Mouse (Mus musculus): ENCODE data around the gene Gm42688. TPM values are rescaled to one million over a fixed set of nuclear protein-coding genes. Genes with fewer than 3 reads are reported as not detected.

Gene Gm42688
- 2.3 and 2.9 TPM in 2 replicates for polyA plus RNA-seq (2014; fragmentation: Nextera tagmentation; extraction: Ambion mirVana)

DNA sequence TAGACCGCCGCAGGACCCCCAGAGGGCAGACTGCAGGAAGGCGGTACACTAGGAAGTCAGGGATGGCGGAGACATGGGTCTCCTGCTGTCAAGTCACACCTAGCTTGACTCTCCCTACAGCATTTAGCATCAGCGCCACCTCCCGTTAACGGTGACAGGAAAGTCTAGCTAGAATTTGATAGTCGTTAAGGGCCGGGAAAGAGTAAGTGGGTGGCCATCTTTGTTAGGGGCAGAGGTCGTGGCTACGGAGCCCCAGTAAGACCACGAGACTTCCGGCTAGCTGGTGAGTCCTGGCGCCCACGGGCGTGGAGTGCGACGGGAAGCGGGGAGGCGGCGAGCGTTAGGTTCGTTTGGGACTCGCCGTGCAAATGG, at the start of gene Gm42688, which contains the start of gene Ccdc142:
Gm42688 (plus strand) TSS at position 302 of the 372 bp plus-strand sequence.
Ccdc142 (plus strand) TSS at position 286 of the 372 bp plus-strand sequence.
- peak; percentile 65 for TF ChIP-seq CTCF (IDR thresholded peaks at IDR 0.05; ENCODE audit: low read depth)
- Histone ChIP-seq H3K27me3 (ENCODE audit: insufficient read depth, low read length) (no peaks in the 10 kb centered on the region), H3K36me3 (ENCODE audit: insufficient read depth) (0 out of 2 replicates have a peak, but pooled peaks cover 3% of the 10 kb centered on the region), H3K4me2 (peak within 1 kb of the TSS; percentile 100), H3K4me3 (ENCODE audit: low read depth, low read length) (peak within 1 kb of the TSS; percentile 80), H3K9ac (peak within 1 kb of the TSS; percentile 76), H3K4me1 (ENCODE audit: insufficient read depth) (peaks cover 7% of the 10 kb centered on the region; the same call in 1 of the 2 replicates), H3K9me3 (ENCODE audit: low read depth, low read length) (no peaks in the 10 kb centered on the region), H3K27ac (ENCODE audit: low read depth) (peak within 1 kb of the TSS; percentile 80)
- WGBS, result 2% methylated on average over 25 of the region's 25 CpGs
- peak; percentile 91 for DNase-seq
- peak; percentile 88 for ATAC-seq (ENCODE audit: insufficient read depth)

DNA sequence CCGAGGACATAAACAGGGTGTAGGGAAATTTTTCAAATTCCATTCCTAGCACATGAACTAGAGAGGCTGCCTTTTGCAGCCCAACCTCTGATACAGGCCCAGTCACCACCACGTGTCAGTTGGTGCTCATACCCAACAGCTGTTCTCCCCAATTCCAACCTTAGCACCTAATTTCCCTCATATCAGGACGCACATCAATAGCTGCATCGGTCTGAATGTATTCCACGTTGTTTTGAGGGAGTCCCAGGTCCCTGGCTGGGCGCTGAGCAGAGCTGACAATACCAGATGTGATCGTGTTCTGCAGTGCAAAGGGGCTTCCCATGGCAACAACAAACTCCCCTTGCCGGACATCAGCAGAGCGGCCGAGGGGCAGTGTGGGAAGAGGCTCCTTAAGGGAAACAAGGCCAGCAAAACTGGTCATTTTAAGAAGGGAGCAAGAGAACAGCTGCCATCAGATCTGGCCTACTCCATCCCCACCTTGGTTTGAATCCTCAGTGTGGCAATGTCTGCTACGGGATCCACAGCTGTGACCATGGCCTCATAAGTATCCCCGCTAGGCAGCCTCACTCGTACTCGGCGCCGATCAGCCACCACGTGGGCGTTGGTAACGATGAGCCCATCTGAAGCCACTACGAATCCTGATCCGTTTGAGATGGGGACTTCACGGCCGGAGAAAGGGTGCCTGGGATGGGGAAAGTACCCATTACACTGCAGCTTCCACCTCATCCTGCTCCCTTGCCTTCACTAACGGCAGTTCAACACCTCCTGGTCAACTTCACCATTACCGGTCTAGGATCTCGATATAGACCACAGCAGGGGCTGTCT, 48.1 kb upstream of the Gm42688 start:
- no peak for TF ChIP-seq CTCF (IDR thresholded peaks at IDR 0.05; ENCODE audit: low read depth)
- Histone ChIP-seq H3K36me3 (ENCODE audit: insufficient read depth) (peaks cover 51% of the 10 kb centered on the region), H3K9me3 (ENCODE audit: low read depth, low read length) (no peaks in the 10 kb centered on the region), H3K9ac (peak overlapping the region; percentile 92), H3K4me3 (ENCODE audit: low read depth, low read length) (peak overlapping the region; percentile 98), H3K27ac (ENCODE audit: low read depth) (peak overlapping the region; percentile 88), H3K4me2 (peak overlapping the region; percentile 95), H3K4me1 (ENCODE audit: insufficient read depth) (peaks cover 5% of the 10 kb centered on the region; the same call in 1 of the 2 replicates), H3K27me3 (ENCODE audit: insufficient read depth, low read length) (no peaks in the 10 kb centered on the region)
- 1% methylated on average over 26 of the region's 26 CpGs for WGBS
- ATAC-seq (ENCODE audit: insufficient read depth), result peak; percentile 4; the same call in 1 of the 2 replicates
- DNase-seq, result peak; percentile 66

DNA sequence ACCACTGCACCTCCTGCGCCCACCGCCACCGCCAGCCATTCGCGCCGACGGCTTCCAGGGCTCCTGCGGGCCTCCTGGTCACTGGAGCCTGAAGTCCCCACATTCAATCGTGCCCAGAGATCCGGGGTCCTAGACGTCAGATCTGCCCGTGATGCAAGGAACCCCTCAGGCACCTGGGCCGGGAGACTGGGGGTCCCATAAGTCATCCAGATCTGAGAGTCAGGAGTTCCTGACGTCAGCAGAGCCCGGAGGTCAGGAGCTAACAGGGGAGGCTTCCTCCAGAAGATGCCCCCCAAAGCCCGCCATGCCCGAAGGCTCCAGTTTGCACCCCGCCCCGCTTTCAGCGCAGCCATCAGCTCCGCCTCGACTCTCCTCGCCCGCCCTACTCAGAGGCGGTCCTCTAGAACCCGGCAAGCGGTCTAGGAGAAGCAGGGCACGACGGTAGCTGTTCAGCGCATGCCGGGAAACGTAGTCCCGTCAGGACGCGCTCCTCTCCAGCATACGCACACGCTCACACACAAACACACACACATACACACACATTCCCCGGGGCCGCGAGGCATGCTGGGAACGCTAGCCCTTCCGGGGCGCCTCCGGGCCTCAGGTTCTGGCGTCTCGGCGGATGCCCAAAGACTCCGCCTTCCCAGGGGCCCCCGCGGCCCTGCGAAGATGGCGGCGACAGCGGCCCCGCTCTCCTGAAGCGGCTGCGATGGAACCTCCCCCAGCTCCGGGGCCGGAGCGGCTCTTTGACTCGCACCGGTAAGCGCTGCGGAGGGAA, 47.2 kb upstream of the Gm42688 start, which contains the start of gene Aup1:
Aup1 (plus strand) TSS at position 448 of the 778 bp plus-strand sequence.
- ATAC-seq (ENCODE audit: insufficient read depth) (peak; percentile 98), DNase-seq (peak; percentile 99)
- WGBS, result under 1% methylated on average over 64 of the region's 64 CpGs
- peak within 1 kb of the TSS; percentile 95 for H3K4me2 ChIP-seq
- peak within 1 kb of the TSS; percentile 92 for H3K9ac ChIP-seq
- H3K4me1 ChIP-seq (ENCODE audit: insufficient read depth), result peaks cover 5% of the 10 kb centered on the region; the same call in 1 of the 2 replicates
- H3K36me3 ChIP-seq (ENCODE audit: insufficient read depth), result peaks cover 51% of the 10 kb centered on the region
- H3K4me3 ChIP-seq (ENCODE audit: low read depth, low read length), result peak within 1 kb of the TSS; percentile 98
- TF ChIP-seq CTCF (IDR thresholded peaks at IDR 0.05; ENCODE audit: low read depth), result no peak; the same call in 1 of the 2 replicates
- no peaks in the 10 kb centered on the region for H3K27me3 ChIP-seq (ENCODE audit: insufficient read depth, low read length)
- no peaks in the 10 kb centered on the region for H3K9me3 ChIP-seq (ENCODE audit: low read depth, low read length)
- peak within 1 kb of the TSS; percentile 88 for H3K27ac ChIP-seq (ENCODE audit: low read depth)

DNA sequence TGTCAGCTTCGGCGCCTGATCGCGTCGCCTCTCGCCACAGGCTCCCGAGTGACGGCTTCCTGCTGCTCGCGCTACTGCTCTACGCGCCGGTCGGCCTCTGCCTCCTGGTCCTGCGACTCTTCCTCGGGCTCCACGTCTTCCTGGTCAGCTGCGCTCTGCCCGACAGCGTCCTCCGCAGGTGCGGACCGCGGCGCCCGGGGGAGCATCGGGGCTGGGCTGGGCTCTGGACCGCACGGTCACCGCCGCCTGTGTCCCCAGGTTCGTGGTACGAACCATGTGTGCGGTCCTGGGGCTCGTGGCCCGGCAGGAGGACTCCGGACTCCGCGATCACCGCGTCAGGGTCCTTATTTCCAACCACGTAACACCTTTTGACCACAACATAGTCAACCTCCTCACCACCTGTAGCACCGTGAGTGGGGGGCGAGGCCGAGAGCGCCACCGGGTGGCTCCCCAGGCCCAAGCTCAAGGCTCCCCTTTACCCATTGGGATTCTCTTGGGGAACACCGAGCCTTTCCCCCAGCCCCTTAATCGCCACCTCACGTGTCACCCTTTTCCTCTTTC, 46.5 kb upstream of the Gm42688 start, which contains the start of gene Htra2:
Htra2 (minus strand) TSS at position 403 of the 561 bp plus-strand sequence.
- TF ChIP-seq CTCF (IDR thresholded peaks at IDR 0.05; ENCODE audit: low read depth), result peak; percentile 58
- DNase-seq (peak; percentile 42), ATAC-seq (ENCODE audit: insufficient read depth) (peak; percentile 29)
- Histone ChIP-seq H3K36me3 (ENCODE audit: insufficient read depth) (peaks cover 48% of the 10 kb centered on the region), H3K4me1 (ENCODE audit: insufficient read depth) (peaks cover 5% of the 10 kb centered on the region; the same call in 1 of the 2 replicates), H3K4me3 (ENCODE audit: low read depth, low read length) (peak within 1 kb of the TSS; percentile 98), H3K9ac (peak within 1 kb of the TSS; percentile 92), H3K27me3 (ENCODE audit: insufficient read depth, low read length) (no peaks in the 10 kb centered on the region), H3K9me3 (ENCODE audit: low read depth, low read length) (no peaks in the 10 kb centered on the region), H3K4me2 (peak within 1 kb of the TSS; percentile 95), H3K27ac (ENCODE audit: low read depth) (peak within 1 kb of the TSS; percentile 88)
- under 1% methylated on average over 50 of the region's 50 CpGs for WGBS

DNA sequence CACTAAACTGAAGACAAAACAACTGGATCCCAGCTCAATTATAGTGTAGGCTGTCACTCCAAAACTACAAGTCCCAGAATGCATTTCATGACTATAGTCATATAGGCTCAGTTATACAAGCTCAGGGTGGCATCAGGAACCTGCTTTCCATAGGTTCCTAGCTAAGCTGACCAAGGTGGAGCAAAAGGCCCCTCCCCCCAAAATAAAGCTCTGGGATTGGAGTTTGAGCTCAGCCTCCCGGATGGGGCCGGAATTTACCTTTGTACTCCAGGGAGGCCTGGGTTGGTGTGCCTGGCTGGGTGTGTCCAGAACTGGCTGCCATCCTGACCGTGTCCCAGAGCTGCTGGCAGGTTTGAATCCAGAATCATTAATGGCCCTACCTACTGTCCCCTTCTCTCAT, 43.6 kb upstream of the Gm42688 start, which contains the start of gene Dqx1:
Dqx1 (plus strand) TSS at position 55 of the 400 bp plus-strand sequence.
- DNase-seq (peak; percentile 55), ATAC-seq (ENCODE audit: insufficient read depth) (no peak)
- TF ChIP-seq CTCF (IDR thresholded peaks at IDR 0.05; ENCODE audit: low read depth), result no peak
- 43% methylated on average over 3 of the region's 3 CpGs for WGBS
- no peak within 1 kb of the TSS for H3K9ac ChIP-seq
- H3K4me1 ChIP-seq (ENCODE audit: insufficient read depth), result peaks cover 5% of the 10 kb centered on the region; the same call in 1 of the 2 replicates
- no peaks in the 10 kb centered on the region for H3K9me3 ChIP-seq (ENCODE audit: low read depth, low read length)
- no peak within 1 kb of the TSS for H3K27ac ChIP-seq (ENCODE audit: low read depth)
- H3K27me3 ChIP-seq (ENCODE audit: insufficient read depth, low read length), result peaks cover 16% of the 10 kb centered on the region
- peaks cover 23% of the 10 kb centered on the region for H3K36me3 ChIP-seq (ENCODE audit: insufficient read depth)
- no peak within 1 kb of the TSS for H3K4me2 ChIP-seq
- no peak within 1 kb of the TSS for H3K4me3 ChIP-seq (ENCODE audit: low read depth, low read length)

DNA sequence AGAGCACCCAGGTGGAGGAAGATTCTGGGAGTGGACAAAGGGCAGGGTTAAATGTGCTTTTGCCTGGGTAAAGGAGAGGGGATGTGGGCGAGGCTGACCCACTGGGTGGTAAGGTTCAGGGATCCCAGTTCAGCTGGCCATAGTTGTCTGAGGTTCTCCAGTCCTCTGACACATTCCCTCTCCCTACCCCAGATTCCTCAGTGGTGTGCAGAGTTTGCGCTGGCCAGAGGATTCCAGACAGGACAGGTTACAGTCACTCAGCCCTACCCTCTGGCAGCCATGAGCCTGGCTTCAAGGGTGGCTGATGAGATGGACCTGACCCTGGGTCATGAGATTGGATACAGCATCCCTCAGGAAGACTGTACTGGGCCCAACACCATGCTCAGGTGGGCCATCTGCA, 42.7 kb upstream of the Gm42688 start:
- Histone ChIP-seq H3K27ac (ENCODE audit: low read depth) (no peak overlapping the region), H3K4me3 (ENCODE audit: low read depth, low read length) (no peak overlapping the region), H3K9ac (no peak overlapping the region), H3K27me3 (ENCODE audit: insufficient read depth, low read length) (peaks cover 25% of the 10 kb centered on the region), H3K4me1 (ENCODE audit: insufficient read depth) (peaks cover 5% of the 10 kb centered on the region; the same call in 1 of the 2 replicates), H3K36me3 (ENCODE audit: insufficient read depth) (peaks cover 23% of the 10 kb centered on the region), H3K4me2 (no peak overlapping the region), H3K9me3 (ENCODE audit: low read depth, low read length) (no peaks in the 10 kb centered on the region)
- ATAC-seq (ENCODE audit: insufficient read depth) (no peak), DNase-seq (no peak)
- WGBS, result 71% methylated on average over 2 of the region's 2 CpGs
- TF ChIP-seq CTCF (IDR thresholded peaks at IDR 0.05; ENCODE audit: low read depth), result no peak
